Mouse (Mus musculus) ES-CJ7 (cell line): ENCODE results near the gene Sod2.
A peak's percentile ranks its signal among the peaks of the same experiment; 100 is the strongest.
"Not testable (repeated sequence)": the region's sequence is repeated elsewhere in the genome, so short reads cannot be mapped to it uniquely, and the experiment has no call there.

Source experiments
- DNase-seq: peaks from one replicate; pipeline ENCODE4 v3.0.0; 2011; ENCODE audit warnings: low read depth, low spot score

Sod2 gene

GRCm38 (mm10) chr17:13006546-13006945 lies at the start of gene Sod2:
Gene Sod2 (plus strand): TSS chr17:13006846.
- DNase-seq, result not testable (repeated sequence)

GRCm38 (mm10) chr17:12959377-12959776 lies 47.3 kb upstream of the Sod2 start:
- not testable (repeated sequence) for DNase-seq

- peak; percentile 94 for DNase-seq
Measured at GRCm38 (mm10) chr17:12960331-12960873, 46.2 kb upstream of the Sod2 start, which contains the start of gene Acat2. Gene Acat2 (minus strand): TSS chr17:12960747.

GRCm38 (mm10) chr17:12963476-12963875 lies 43.2 kb upstream of the Sod2 start:
- DNase-seq, result no peak

GRCm38 (mm10) chr17:12967173-12967572 lies 39.5 kb upstream of the Sod2 start:
- DNase-seq, result no peak

- no peak for DNase-seq
Measured at GRCm38 (mm10) chr17:12973851-12974250, 32.8 kb upstream of the Sod2 start.

- no peak for DNase-seq
Measured at GRCm38 (mm10) chr17:12978546-12978945, 28.1 kb upstream of the Sod2 start.

- DNase-seq, result no peak
Measured at GRCm38 (mm10) chr17:12983988-12984387, 22.7 kb upstream of the Sod2 start.

GRCm38 (mm10) chr17:12988096-12988495 lies 18.6 kb upstream of the Sod2 start:
- DNase-seq, result peak; percentile 86

GRCm38 (mm10) chr17:12990567-12991145 lies 16.0 kb upstream of the Sod2 start:
- DNase-seq, result no peak

- DNase-seq, result peak; percentile 34
Measured at GRCm38 (mm10) chr17:12991194-12991634, 15.4 kb upstream of the Sod2 start.

- DNase-seq, result peak; percentile 56
Measured at GRCm38 (mm10) chr17:12991635-12992358, 14.8 kb upstream of the Sod2 start.

- peak; percentile 95 for DNase-seq
Measured at GRCm38 (mm10) chr17:12992470-12992991, 14.1 kb upstream of the Sod2 start.

- DNase-seq, result no peak
Measured at GRCm38 (mm10) chr17:12994069-12994468, 12.6 kb upstream of the Sod2 start, which contains the start of gene Wtap. Gene Wtap (minus strand): TSS chr17:12994169.

- peak; percentile 66 for DNase-seq
Measured at GRCm38 (mm10) chr17:12996345-12996744, 10.3 kb upstream of the Sod2 start.

- no peak for DNase-seq
Measured at GRCm38 (mm10) chr17:12997890-12998289, 8.8 kb upstream of the Sod2 start.

GRCm38 (mm10) chr17:12999069-12999468 lies 7.6 kb upstream of the Sod2 start:
- peak; percentile 84 for DNase-seq

- DNase-seq, result not testable (repeated sequence)
Measured at GRCm38 (mm10) chr17:13002243-13002642, 4.4 kb upstream of the Sod2 start.

- DNase-seq, result peak; percentile 55
Measured at GRCm38 (mm10) chr17:13004436-13004835, 2.2 kb upstream of the Sod2 start.

GRCm38 (mm10) chr17:13006984-13007383 lies 338 bp downstream of the Sod2 start:
- no peak for DNase-seq

- peak; percentile 95 for DNase-seq
Measured at GRCm38 (mm10) chr17:13007730-13008425, 1.2 kb downstream of the Sod2 start.

GRCm38 (mm10) chr17:13008528-13008927 lies 1.9 kb downstream of the Sod2 start:
- DNase-seq, result no peak
